Mouse (Mus musculus) forebrain, postnatal 0 days (tissue): ENCODE measurements around the gene Fgf12. TPM values are rescaled to one million over a fixed set of nuclear protein-coding genes. Genes with fewer than 3 reads are reported as not detected.

ENCODE experiments used
- ATAC-seq: fragments of 200-750 bp; cut with Nextera tagmentation; 2 replicates; pipeline ENCODE4 v1.8.0; 2017; ENCODE audit warnings: mild to moderate bottlenecking, moderate library complexity
- DNase-seq: peaks from one replicate; pipeline ENCODE4 v3.0.0-alpha.2; 2015
- H3K27ac ChIP-seq: fragments of 300-500 bp; sonication (generic); 2 replicates; pipeline ENCODE4 v1.5.1; 2014; ENCODE audit warnings: low read depth, mild to moderate bottlenecking, antibody characterized with exemption, low read length, moderate library complexity, mixed read lengths
- H3K27me3 ChIP-seq: fragments of 300-500 bp; sonication (generic); 2 replicates; pipeline ENCODE4 v1.6.1; 2014; ENCODE audit warnings: mild to moderate bottlenecking, low read length, mixed read lengths; ENCODE audit not compliant: insufficient read depth
- H3K36me3 ChIP-seq: fragments of 300-500 bp; sonication (generic); 2 replicates; pipeline ENCODE4 v1.6.1; 2014; ENCODE audit warnings: mild to moderate bottlenecking, moderate library complexity; ENCODE audit not compliant: insufficient read depth
- H3K4me1 ChIP-seq: fragments of 300-500 bp; sonication (generic); 2 replicates; pipeline ENCODE4 v1.6.1; 2014; ENCODE audit warnings: antibody characterized with exemption; ENCODE audit not compliant: insufficient read depth
- H3K4me2 ChIP-seq: fragments of 300-500 bp; sonication (generic); 2 replicates; pipeline ENCODE4 v1.6.1; 2014; ENCODE audit warnings: low read depth, mild to moderate bottlenecking, moderate library complexity
- H3K4me3 ChIP-seq: fragments of 300-500 bp; sonication (generic); 2 replicates; pipeline ENCODE4 v1.5.1; 2014; ENCODE audit warnings: low read depth, low read length, mixed read lengths
- H3K9ac ChIP-seq: fragments of 300-500 bp; sonication (generic); 2 replicates; pipeline ENCODE4 v1.6.1; 2014; ENCODE audit warnings: mild to moderate bottlenecking
- H3K9me3 ChIP-seq: fragments of 300-500 bp; sonication (generic); 2 replicates; pipeline ENCODE4 v1.6.1; 2016; ENCODE audit warnings: low read length
- CTCF ChIP-seq: sonication (generic); IDR thresholded peaks from 2 replicates; pipeline ENCODE4 v1.5.1; 2016; ENCODE audit warnings: antibody characterized with exemption, control low read depth, low read depth
- WGBS: fragments of 180-500 bp; shearing (Covaris S2); extraction: QIAGEN DNeasy Blood & Tissue Kit; methylation state at CpG from one replicate; pipeline ENCODE4 v1.1.7; 2014; 5-methylcytosine and 5-hydroxymethylcytosine counted together
- polyA plus RNA-seq: library from polyadenylated mRNA; unstranded; fragments of >200 nt; fragmentation: Nextera tagmentation; extraction: Ambion mirVana; gene quantifications from 2 replicates; pipeline ENCODE4 v1.2.1, GENCODE M21; 2015
- total RNA-seq: library from RNA; depleted of rRNA; stranded (reverse); fragments of >200 nt; gene quantifications from 2 replicates; pipeline ENCODE4 v1.2.3, GENCODE M21; 2014

The Fgf12 gene
- total and polyA plus RNA-seq, 2 experiments from 2014 or later: 50.1 to 57.4 TPM

DNA sequence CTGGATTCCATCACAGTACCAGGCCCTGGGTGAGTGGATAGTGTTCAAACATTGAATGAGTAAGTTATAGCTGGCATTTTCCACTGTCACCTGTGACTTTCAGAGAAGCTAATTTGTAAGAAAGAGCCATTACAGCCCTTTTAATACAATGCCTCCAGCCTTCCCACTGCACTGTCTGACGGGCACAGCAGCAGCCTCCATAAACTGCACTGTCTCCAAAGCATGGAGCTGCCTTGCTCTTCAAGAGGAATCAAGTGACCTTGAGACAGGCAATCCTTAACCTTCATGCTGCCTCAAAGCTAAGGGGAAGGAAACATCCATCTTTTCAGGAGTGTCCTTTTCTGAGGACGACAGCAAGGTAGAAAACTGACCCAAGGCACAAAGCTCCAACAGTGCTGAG lies 345.0 kb downstream of the Fgf12 start:
- H3K27me3 ChIP-seq: no peaks in the 10 kb centered on the region
- no peak for TF ChIP-seq CTCF
- no peaks in the 10 kb centered on the region for H3K9me3 ChIP-seq
- no peaks in the 10 kb centered on the region for H3K36me3 ChIP-seq
- H3K4me2 ChIP-seq: no peak overlapping the region
- no peak for ATAC-seq
- H3K4me1 ChIP-seq: peaks cover under 1% of the 10 kb centered on the region; the same call in 1 of the 2 replicates
- H3K9ac ChIP-seq: no peak overlapping the region
- DNase-seq: no peak
- no peak overlapping the region for H3K4me3 ChIP-seq
- 48% methylated on average over 2 of the region's 2 CpGs for WGBS
- no peak overlapping the region for H3K27ac ChIP-seq

DNA sequence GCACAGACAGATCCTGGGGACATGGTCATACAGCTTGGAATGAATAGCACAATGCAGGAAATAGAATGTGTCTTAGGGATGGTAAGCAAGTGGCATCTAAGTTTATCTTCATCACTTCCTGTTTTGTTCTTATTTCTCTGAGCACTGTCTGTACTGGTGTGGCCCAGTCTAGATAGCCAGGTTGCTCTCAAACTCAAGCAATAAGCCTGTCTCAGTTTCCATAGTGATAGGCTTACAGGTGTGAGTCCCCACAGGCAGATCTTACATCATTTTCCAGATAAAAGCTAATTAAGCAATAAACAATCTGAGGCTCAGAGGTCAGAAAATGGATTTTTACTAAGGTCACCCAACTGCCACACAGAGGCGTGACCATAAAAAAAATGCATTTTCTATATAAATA lies 348.7 kb downstream of the Fgf12 start:
- DNase-seq: no peak
- Histone ChIP-seq H3K36me3 (no peaks in the 10 kb centered on the region), H3K4me1 (peaks cover 4% of the 10 kb centered on the region; the same call in 1 of the 2 replicates), H3K27ac (no peak overlapping the region), H3K9ac (no peak overlapping the region), H3K4me2 (no peak overlapping the region), H3K27me3 (no peaks in the 10 kb centered on the region), H3K4me3 (no peak overlapping the region), H3K9me3 (no peaks in the 10 kb centered on the region)
- no peak for ATAC-seq
- WGBS: 88% methylated on average over 1 of the region's 1 CpGs
- TF ChIP-seq CTCF: no peak

DNA sequence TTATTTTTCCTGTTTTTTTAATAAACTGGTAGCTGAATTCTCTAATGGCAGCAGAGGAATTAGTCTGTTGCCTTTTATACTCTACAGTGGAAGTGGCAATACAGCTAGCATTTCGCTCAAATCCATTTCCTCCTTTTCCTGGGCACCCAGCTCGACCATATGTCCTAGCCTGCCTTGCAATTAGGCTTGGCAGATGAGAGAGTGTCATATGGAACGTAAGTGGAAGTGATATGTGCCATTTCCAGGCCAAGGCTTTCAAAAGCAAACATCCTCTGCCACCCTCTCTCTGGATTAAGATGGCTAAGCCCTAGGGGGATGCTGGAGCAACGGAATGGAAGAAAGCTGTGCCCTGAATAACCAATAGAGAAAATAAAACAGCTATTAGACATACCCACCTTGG lies 350.2 kb downstream of the Fgf12 start:
- H3K27ac ChIP-seq: no peak overlapping the region
- H3K4me3 ChIP-seq: no peak overlapping the region
- no peaks in the 10 kb centered on the region for H3K36me3 ChIP-seq
- no peak for TF ChIP-seq CTCF
- H3K27me3 ChIP-seq: no peaks in the 10 kb centered on the region
- H3K9me3 ChIP-seq: no peaks in the 10 kb centered on the region
- H3K9ac ChIP-seq: no peak overlapping the region
- no peak overlapping the region for H3K4me2 ChIP-seq
- peaks cover 4% of the 10 kb centered on the region; the same call in 1 of the 2 replicates for H3K4me1 ChIP-seq
- ATAC-seq (peak; percentile 85), DNase-seq (peak; percentile 77)
- 41% methylated on average over 4 of the region's 4 CpGs for WGBS

DNA sequence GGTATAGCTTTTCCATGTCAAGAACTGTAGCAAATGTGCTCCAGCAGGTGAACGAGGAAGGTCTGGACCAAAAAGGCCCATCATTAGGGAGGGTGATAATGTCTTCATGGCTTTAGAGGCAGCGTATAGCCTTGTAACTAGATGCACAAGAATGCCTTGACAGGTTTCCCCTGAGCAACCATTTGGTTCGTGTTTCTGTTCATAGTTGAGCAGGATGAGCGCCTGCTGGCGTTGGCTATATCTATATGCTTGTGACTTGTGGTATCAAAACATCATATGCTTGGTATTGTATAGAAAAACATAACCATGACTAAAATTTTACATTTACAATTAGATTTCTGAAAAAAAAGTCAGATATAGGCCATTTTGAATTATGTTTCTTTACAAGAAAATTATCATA lies 361.6 kb downstream of the Fgf12 start:
- H3K4me1 ChIP-seq: no peaks in the 10 kb centered on the region
- no peak overlapping the region for H3K4me2 ChIP-seq
- no peak overlapping the region for H3K9ac ChIP-seq
- peaks cover 5% of the 10 kb centered on the region; the same call in 1 of the 2 replicates for H3K9me3 ChIP-seq
- 65% methylated on average over 5 of the region's 5 CpGs for WGBS
- no peak overlapping the region for H3K4me3 ChIP-seq
- peak; percentile 71 for ATAC-seq
- no peaks in the 10 kb centered on the region for H3K27me3 ChIP-seq
- no peak overlapping the region for H3K27ac ChIP-seq
- no peak for TF ChIP-seq CTCF
- no peaks in the 10 kb centered on the region for H3K36me3 ChIP-seq
- peak; percentile 69 for DNase-seq

DNA sequence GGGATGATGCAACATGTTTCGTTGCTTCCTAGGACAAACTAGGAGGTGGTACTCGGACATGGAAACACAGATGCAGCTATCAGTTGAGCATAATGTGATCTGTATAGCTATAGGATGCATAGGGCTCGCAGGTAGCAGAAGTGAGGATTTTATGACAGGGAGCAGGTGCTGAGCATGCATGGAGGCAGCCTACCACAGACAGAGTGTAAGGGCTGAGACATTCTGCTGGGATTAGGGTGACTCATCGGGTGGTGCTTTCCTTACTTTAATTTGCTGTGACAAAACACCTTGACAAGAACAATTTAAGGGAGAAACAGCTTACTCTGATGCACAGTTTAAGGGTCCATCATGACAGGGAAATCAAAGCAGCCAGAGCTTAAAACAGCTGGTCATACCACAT lies 363.8 kb downstream of the Fgf12 start:
- Histone ChIP-seq H3K27ac (no peak overlapping the region), H3K27me3 (no peaks in the 10 kb centered on the region), H3K36me3 (no peaks in the 10 kb centered on the region), H3K9me3 (peaks cover 5% of the 10 kb centered on the region; the same call in 1 of the 2 replicates), H3K4me3 (no peak overlapping the region), H3K4me2 (no peak overlapping the region), H3K9ac (no peak overlapping the region), H3K4me1 (no peaks in the 10 kb centered on the region)
- ATAC-seq (no peak), DNase-seq (no peak)
- WGBS: 86% methylated on average over 4 of the region's 4 CpGs
- no peak for TF ChIP-seq CTCF

DNA sequence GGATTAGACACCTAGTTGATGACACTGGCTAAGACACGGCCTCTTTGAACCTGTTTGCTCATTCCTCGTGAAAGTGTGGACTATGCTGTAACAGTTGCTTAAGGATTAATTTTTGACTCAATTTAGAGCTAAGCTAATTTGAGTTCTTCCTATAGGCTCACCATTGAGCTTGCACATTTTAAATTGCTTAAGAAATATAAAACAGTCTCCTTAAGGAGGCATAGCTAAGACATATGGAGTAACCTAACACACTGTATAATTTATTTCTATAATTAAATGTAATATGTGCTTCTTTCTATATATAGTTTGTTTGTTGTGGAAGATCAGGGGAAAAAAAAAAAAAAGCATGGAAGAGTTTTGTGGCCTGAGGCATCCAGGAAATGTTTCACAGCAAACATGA lies 378.1 kb downstream of the Fgf12 start:
- ATAC-seq (peak; percentile 68), DNase-seq (no peak)
- 0 out of 2 replicates have a peak, but pooled peaks cover 4% of the 10 kb centered on the region for H3K4me1 ChIP-seq
- TF ChIP-seq CTCF: no peak
- no peak overlapping the region for H3K27ac ChIP-seq
- no peak overlapping the region for H3K9ac ChIP-seq
- no peak overlapping the region for H3K4me2 ChIP-seq
- no peaks in the 10 kb centered on the region for H3K27me3 ChIP-seq
- 70% methylated on average over 2 of the region's 2 CpGs for WGBS
- no peaks in the 10 kb centered on the region for H3K9me3 ChIP-seq
- H3K36me3 ChIP-seq: no peaks in the 10 kb centered on the region
- H3K4me3 ChIP-seq: no peak overlapping the region

DNA sequence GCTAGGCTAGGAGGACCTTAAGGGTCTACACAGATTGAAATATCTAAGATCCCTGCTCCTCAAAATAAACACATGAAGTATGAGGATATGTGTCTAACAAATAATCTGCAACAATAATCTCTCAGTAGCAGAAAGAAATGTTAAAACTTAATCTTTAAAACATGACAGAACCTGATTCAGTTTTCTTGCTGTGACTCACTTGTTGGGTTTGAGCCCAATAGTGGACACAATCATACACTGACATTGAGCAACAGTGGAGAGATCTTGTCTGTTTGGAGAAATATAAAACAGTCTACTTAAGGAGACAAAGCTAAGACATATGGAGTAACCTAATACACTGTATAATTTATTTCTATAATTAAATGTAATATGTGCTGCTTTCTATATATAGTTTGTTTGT lies 379.6 kb downstream of the Fgf12 start:
- ATAC-seq (no peak), DNase-seq (no peak)
- Histone ChIP-seq H3K27me3 (no peaks in the 10 kb centered on the region), H3K27ac (no peak overlapping the region), H3K4me3 (no peak overlapping the region), H3K36me3 (no peaks in the 10 kb centered on the region), H3K9ac (no peak overlapping the region), H3K4me2 (no peak overlapping the region), H3K9me3 (no peaks in the 10 kb centered on the region), H3K4me1 (0 out of 2 replicates have a peak, but pooled peaks cover 4% of the 10 kb centered on the region)
- no peak for TF ChIP-seq CTCF
